Mouse (Mus musculus): ENCODE data around the gene Rem1.

GRCm38 (mm10) chr2:152679701-152680355 lies 53.1 kb downstream of the Rem1 start:
- TF ChIP-seq POLR2A (IDR thresholded peaks at IDR 0.05; ENCODE audit: borderline replicate concordance, extremely low read depth, insufficient read depth, insufficient read length, poor library complexity, severe bottlenecking) (no peak), CTCF (IDR thresholded peaks at IDR 0.05; ENCODE audit: borderline replicate concordance, extremely low read depth, insufficient read depth, insufficient read length) (no peak)
